ENCODE assay signal across 8 mouse cellular contexts in the genomic region with DNA sequence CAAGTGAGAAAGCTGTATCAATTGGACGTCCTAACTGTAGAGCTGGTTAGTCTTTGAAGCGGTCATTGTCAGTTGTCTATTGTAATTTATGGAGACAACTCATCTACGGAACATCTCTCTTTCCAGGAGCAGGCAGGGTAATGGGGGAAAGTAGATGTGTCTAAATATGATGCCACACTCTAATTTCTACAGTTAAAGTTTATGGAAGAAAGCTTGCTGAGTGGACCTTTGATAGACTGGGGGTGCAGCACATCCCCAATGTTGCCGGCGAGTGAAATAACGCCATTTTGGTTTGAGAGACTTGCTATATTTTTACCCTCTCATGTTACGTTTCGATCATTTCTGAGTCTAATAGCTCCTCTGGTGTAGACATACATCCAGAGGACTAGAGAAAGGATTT. TPM values are rescaled to one million over a fixed set of nuclear protein-coding genes. Genes with fewer than 3 reads are reported as not detected.
A peak's percentile ranks its signal among the peaks of the same experiment; 100 is the strongest.
DNase-seq lines count a peak whose midpoint lies in the region; ATAC-seq and TF ChIP-seq lines count a peak whose summit lies in the region.

No protein-coding gene starts in this region.

- ATAC-seq in liver, embryonic 15.5 days (ENCODE audit: insufficient read depth): no peak

- peaks cover 15% of the 10 kb centered on the region for H3K4me1 ChIP-seq in testis, adult 2 months (ENCODE audit: control insufficient read depth, insufficient read depth, low read length)
- H3K4me1 ChIP-seq in liver, embryonic 15.5 days (replicated peaks): no peaks in the 10 kb centered on the region; the same call in 1 of the 2 replicates

- H3K4me3 ChIP-seq in testis, adult 2 months (ENCODE audit: control insufficient read depth, low read depth, low read length): peak overlapping the region; percentile 73
- H3K4me3 ChIP-seq in liver, embryonic 15.5 days (replicated peaks): peak overlapping the region; percentile 45

- H3K27me3 ChIP-seq in testis, adult 2 months (ENCODE audit: control insufficient read depth, insufficient read depth, low read length): no peaks in the 10 kb centered on the region
- peaks cover 76% of the 10 kb centered on the region for H3K27me3 ChIP-seq in liver, embryonic 15.5 days

- no peak overlapping the region for H3K9ac ChIP-seq in liver, embryonic 15.5 days

- DNase-seq in embryo, embryonic 10 days (ENCODE audit: low spot score): peak; percentile 38
- no peak for DNase-seq in embryo, embryonic 9.5 days (ENCODE audit: extremely low spot score)
- DNase-seq in testis, postnatal 14 days (ENCODE audit: low spot score): no peak
- DNase-seq in spleen, postnatal 14 days (ENCODE audit: low spot score in 2 of 2): no peak
- DNase-seq in urinary bladder, postnatal 4 days (ENCODE audit: low spot score in 2 of 2): no peak
- DNase-seq in spleen, postnatal 36 days (ENCODE audit: low spot score in 2 of 2): no peak

- WGBS in liver, embryonic 15.5 days (ENCODE audit: insufficient replicate concordance): 1% methylated on average over 8 of the region's 8 CpGs

- TF ChIP-seq CTCF in testis, adult 2 months (IDR thresholded peaks at IDR 0.05; ENCODE audit: control insufficient read depth, insufficient read depth, insufficient replicate concordance, low read depth, low read length): no peak

- TF ChIP-seq POLR2A in testis, adult 2 months (IDR thresholded peaks at IDR 0.05; ENCODE audit: control insufficient read depth, low read depth, low read length): no peak

- no peaks in the 10 kb centered on the region for H3K36me3 ChIP-seq in testis, adult 2 months (ENCODE audit: control insufficient read depth, insufficient read depth, low read length)
- no peaks in the 10 kb centered on the region for H3K36me3 ChIP-seq in liver, embryonic 15.5 days (replicated peaks)

- H3K4me2 ChIP-seq in liver, embryonic 15.5 days: peak overlapping the region; percentile 59

- H3K27ac ChIP-seq in testis, adult 2 months (ENCODE audit: control insufficient read depth, insufficient read depth, low read depth, low read length): no peak overlapping the region
- no peak overlapping the region for H3K27ac ChIP-seq in liver, embryonic 15.5 days (replicated peaks)

- no peaks in the 10 kb centered on the region for H3K9me3 ChIP-seq in liver, embryonic 15.5 days (replicated peaks)

RNA-seq across cellular contexts. Expression of a gene that starts 2.5 kb away (rescaled TPM):
- polyA plus RNA-seq in testis, adult 2 months (2012; rRNA removed): 2.2 and 2.8 TPM in 2 replicates
- polyA plus RNA-seq in liver, embryonic 15.5 days (2015; fragmentation: Nextera tagmentation; extraction: Ambion mirVana): 0.88 and 0.97 TPM in 2 replicates
